Mouse (Mus musculus): Measurements from ENCODE around the gene Fam229a.

Gene Fam229a

DNA sequence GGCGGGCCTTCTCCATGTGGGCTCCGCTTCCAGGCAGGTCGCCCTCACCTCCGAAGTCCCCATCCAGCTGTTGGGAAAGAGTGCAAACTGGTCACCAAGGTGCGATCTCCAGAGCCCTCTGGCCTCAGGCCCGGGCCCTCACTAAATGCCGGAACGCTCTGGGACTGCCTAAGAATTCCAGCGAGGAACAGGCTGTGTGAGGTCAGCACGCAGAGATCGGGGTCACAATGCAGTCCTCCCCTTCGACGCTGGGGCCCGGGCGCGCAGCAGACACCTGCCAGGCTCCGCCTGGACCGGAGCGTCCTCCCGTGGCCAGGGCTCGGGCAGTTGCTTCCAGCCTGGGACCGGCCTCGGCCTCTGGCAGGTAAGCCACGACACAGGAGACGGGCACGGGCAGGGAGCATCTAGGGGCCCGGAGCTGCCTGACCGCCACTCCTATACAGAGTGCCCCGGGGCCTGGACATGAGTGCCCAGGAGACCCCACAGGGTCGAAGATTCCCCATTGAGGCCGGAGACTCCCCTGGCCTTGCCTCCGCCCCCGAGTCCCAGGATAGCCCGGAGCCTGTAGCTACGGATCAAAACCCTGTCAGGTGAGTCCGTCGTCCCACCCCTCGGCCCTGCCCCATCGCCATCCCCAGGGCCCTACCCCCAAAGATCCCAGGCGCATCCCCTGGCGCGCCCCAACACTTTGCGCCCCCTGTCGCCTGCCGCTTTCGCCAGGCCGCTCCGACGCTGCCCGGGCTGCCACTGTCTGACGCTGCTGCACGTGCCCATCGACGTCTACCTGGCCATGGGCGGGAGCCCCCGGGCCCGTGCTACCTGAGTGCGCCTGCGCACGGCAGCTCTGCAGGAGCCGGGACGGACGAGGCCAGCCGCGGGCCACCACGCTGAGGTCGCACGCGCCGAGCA is at the start of gene Fam229a, which contains the start of gene Tssk3:
Gene Fam229a (plus strand): TSS at position 219 of the 909 bp plus-strand sequence.
Gene Tssk3 (minus strand): TSS at position 51 of the 909 bp plus-strand sequence.
- in situ Hi-C loops (cut with MboI; ENCODE audit: unreplicated experiment in 2 of 2) = no loop called here

GRCm38 (mm10) chr4:129447360-129447759 is 43.6 kb upstream of the Fam229a start:
- in situ Hi-C loops (cut with MboI; ENCODE audit: unreplicated experiment in 2 of 2) = no loop called here

DNA sequence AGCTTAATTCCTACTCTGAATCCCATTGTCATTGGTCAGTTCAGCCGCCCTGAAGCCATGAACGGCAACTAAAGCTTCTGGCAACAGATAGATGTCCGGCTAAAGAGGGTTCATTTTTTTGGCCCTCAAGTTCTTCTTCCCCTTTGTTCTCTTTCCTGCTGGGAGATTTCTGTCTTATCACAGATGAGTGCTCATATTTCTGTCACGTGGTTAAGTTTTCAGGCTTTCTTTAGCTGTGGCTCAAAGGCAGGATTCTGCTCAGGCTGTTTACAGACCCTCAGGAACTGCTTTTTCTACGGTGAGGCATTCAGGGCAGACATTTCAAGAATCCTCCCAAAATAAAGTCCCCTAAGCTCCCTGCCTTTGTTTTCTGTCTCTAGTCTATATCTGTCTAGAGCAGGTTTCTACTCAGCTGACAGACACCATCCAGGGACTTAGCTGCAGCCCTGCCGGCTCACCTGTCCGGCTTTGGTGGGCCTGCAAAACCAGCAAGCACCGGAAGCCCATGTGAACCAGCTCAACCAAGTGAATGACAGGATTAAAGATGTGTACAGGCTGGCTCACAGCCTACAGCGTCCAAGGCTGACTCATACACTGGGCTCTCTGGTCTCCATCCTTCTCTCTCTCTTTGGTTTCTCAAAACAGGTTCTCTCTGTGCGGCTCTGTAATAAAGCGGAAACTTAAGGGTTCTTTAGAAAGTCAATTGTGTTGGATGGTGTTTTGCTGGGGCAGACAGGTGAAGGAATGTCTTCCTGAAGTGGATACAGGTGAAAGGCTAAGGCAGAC is 43.0 kb upstream of the Fam229a start:
- in situ Hi-C loops (cut with MboI; ENCODE audit: unreplicated experiment in 2 of 2) = no loop called here

DNA sequence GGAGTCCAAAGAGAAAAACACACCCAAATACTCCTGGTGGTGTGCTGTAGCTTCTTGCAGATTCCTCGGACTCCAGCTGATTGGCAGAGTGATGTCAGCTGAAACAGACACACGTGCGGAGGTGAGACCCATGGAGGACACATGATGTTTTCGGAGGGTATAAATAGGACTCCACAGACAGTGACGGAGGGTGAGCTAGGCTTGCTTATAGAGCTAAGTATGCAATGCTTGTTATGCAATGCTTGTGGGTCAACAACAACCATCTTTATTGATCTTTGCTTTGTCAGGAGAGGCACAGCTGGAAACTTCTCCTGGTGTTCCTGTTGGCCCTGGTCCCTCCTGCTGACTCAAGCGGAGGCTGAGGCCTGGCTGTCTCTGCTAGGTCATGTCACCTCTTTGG is 42.3 kb upstream of the Fam229a start:
- in situ Hi-C loops (cut with MboI; ENCODE audit: unreplicated experiment in 2 of 2) = no loop called here

GRCm38 (mm10) chr4:129450851-129451250 is 40.1 kb upstream of the Fam229a start:
- in situ Hi-C loops (cut with MboI; ENCODE audit: unreplicated experiment in 2 of 2) = loop anchor here in 1 of 2 experiments (10.0 to 25.0 kb wide), 2 partner anchors 246 to 489 kb away; partner anchors contain the start of gene Azin2

GRCm38 (mm10) chr4:129451471-129452169 is 39.4 kb upstream of the Fam229a start:
- in situ Hi-C loops (cut with MboI; ENCODE audit: unreplicated experiment in 2 of 2) = loop anchor here in 1 of 2 experiments (10.0 to 25.0 kb wide), 2 partner anchors 247 to 489 kb away; partner anchors contain the start of gene Azin2

DNA sequence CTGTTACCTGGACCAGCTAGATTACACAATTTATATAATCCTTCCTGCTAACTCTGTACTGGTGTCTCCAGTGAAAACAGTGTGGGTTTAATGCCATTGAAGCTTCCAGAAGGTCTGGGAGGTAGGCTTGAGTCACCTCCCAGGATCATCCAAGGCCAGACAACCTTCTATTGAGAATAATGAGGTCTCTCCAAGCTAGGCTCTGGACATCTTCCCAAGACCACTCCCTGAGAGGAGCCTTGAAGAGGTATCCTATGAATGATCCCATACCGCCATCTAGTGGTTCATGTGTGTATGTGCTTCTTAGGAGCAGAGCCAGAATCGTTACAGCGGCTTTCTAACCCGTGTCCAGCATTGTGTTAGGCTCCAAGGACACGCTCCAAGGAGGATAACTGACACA is 35.7 kb upstream of the Fam229a start:
- in situ Hi-C loops (cut with MboI; ENCODE audit: unreplicated experiment in 2 of 2) = loop anchor here (5.0 to 25.0 kb wide), 8 partner anchors 103 to 498 kb away; partner anchors contain the start of genes Azin2 (in 1 of the 2) and Fndc5 (in 1 of the 2)

DNA sequence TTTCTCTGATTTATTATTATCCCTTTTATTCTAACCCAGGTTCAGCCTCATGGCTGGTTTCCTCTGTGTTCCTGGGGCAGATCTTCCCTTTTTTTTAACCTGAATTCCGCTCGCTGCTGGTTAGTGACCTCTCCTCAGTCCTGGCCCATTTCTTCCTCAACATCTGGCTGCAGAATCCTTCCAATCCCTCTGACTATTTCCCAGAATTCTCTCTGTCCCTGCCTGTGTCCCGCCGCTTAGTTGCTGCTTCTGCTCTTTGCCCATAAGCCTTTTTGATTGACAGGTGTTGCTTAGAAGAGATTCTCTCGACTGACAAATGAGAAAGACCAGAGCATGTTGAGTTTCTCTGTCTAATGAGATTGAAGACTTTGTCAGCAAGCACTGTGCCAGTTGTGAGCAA is 34.9 kb upstream of the Fam229a start:
- in situ Hi-C loops (cut with MboI; ENCODE audit: unreplicated experiment in 2 of 2) = loop anchor here (5.0 to 25.0 kb wide), 8 partner anchors 104 to 499 kb away; partner anchors contain the start of genes Azin2 (in 1 of the 2) and Fndc5 (in 1 of the 2)

- in situ Hi-C loops (cut with MboI; ENCODE audit: unreplicated experiment in 2 of 2) = loop anchor here (5.0 to 25.0 kb wide), 8 partner anchors 105 to 500 kb away; partner anchors contain the start of genes Azin2 (in 1 of the 2) and Fndc5 (in 1 of the 2)
Observed at GRCm38 (mm10) chr4:129457311-129457710, 33.7 kb upstream of the Fam229a start.

- in situ Hi-C loops (cut with MboI; ENCODE audit: unreplicated experiment in 2 of 2) = loop anchor here (5.0 to 25.0 kb wide), 8 partner anchors 107 to 502 kb away; partner anchors contain the start of genes Azin2 (in 1 of the 2) and Fndc5 (in 1 of the 2)
Observed at GRCm38 (mm10) chr4:129459726-129460125, 31.3 kb upstream of the Fam229a start.

- in situ Hi-C loops (cut with MboI; ENCODE audit: unreplicated experiment in 2 of 2) = loop anchor here in 1 of 2 experiments (25.0 kb wide), 1 partner anchor 499 kb away; the partner anchor contains the start of gene Azin2
Observed at GRCm38 (mm10) chr4:129460827-129461182, 30.2 kb upstream of the Fam229a start.

GRCm38 (mm10) chr4:129461183-129461960 is 29.6 kb upstream of the Fam229a start, which contains the start of gene Bsdc1:
Gene Bsdc1, plus strand, starts transcription at chr4:129461581.
- in situ Hi-C loops (cut with MboI; ENCODE audit: unreplicated experiment in 2 of 2) = loop anchor here in 1 of 2 experiments (25.0 kb wide), 1 partner anchor 499 kb away; the partner anchor contains the start of gene Azin2

DNA sequence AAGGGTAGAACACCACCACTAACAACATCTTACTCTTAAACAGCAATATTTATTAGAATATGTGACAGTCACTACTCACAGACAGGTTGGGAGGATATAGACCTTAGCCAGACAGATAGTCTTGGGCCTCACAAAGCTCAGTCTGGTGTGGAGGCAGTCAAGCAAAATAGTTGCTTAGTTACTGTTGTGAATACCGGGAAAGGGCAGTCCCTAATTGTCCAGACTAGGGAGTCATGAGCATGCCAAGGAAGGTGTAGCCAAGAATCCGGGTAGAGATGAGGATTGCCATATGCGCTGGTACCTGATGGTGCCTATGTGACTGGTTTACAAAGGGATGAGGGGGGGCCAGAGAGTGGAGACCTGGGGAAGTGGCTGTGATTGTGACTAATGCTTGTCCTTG is 28.9 kb upstream of the Fam229a start:
- in situ Hi-C loops (cut with MboI; ENCODE audit: unreplicated experiment in 2 of 2) = loop anchor here in 1 of 2 experiments (25.0 kb wide), 1 partner anchor 500 kb away; the partner anchor contains the start of gene Azin2

DNA sequence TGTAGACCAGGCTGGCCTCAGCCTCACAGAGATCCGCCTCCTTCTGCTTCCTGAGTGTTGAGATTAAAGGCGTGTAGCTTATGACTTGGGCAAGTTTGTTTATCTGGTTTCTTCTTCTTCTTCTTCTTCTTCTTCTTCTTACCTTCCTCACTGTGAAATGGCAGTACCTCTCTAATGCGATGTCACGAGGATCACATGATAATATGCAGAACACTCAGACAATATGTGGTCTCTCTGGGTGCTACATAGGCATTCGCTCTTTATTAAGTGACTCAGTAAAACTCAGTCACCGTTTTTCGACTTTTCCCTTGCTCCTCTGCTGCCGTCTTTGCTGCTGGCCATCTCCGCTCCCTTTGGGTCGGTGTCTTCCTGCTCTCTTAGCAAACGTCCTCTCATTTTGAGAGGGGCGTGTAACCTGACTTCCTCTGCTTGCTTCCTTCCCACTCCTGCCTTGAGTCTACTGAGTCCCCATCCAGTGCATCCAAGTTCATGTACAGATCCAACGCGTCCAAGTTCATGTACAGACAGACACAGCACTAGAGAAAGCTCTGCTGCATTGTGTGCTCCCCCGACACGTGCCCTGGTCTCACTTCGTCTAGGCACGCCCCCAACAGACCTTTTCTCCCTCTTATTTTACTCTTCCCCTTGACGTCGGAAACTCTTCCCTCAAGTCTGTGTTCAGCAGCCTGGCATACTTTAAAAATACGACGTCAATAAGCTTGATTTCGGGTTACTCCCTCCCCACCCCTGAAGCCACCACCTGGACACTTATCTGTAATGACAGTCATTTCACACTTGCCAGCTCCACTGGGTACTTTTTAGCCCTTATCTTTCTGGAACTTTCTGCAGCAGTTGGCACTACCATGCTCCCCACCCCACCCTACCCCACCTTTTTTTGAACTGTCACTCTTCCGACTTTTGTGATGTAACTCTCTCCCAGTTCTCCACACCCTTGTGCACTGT is 27.6 kb upstream of the Fam229a start:
- in situ Hi-C loops (cut with MboI; ENCODE audit: unreplicated experiment in 2 of 2) = loop anchor here in 1 of 2 experiments (25.0 kb wide), 1 partner anchor 501 kb away; the partner anchor contains the start of gene Azin2

- in situ Hi-C loops (cut with MboI; ENCODE audit: unreplicated experiment in 2 of 2) = loop anchor here in 1 of 2 experiments (25.0 kb wide), 1 partner anchor 502 kb away; the partner anchor contains the start of gene Azin2
Observed at GRCm38 (mm10) chr4:129464286-129464815, 26.6 kb upstream of the Fam229a start.

DNA sequence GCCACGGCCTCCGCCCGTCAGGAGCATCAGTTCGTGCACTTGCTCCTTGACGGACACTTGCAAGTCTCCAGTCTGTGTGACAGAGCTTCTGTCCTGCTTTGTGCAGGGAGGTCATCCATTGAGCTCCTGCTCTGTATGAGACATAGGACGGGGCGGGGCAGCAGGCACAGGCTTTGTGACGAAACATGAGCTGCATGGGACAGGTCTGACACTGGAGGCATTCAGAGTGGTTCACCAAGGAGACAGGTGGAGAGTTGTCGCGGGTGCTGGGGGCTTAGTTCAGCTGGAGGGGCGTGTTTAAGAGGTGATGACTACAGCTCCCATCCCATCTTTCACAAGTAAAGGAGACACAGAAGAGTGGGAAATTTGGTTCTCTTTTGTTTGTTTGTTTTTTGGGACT is 14.9 kb upstream of the Fam229a start:
- in situ Hi-C loops (cut with MboI; ENCODE audit: unreplicated experiment in 2 of 2) = no loop called here

DNA sequence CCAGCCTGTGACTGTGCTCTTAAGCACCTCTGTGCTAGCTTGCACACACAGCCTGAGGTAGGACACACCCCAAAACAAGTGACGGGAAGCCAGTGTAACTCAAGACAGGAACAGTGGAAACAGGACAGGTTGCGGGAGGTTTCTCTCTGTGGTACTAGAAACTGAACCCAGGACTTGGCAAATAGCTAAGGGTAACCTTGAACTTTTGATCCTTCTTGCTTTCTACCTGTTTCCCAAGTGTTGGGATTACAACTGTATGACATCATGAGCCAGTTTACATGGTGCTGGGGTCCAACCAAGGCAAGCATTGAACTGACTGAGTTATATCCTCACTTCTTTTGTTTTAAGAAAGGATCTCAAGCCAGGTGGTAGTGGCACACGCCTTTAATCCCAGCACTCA is 11.1 kb upstream of the Fam229a start:
- in situ Hi-C loops (cut with MboI; ENCODE audit: unreplicated experiment in 2 of 2) = no loop called here
